Mouse (Mus musculus): Measurements from ENCODE around the gene Sh3bgrl2. TPM values are rescaled to one million over a fixed set of nuclear protein-coding genes. Genes with fewer than 3 reads are reported as not detected.

The Sh3bgrl2 gene
- polyA plus RNA-seq, 1 experiment from 2014 or later = 5.2 TPM

DNA sequence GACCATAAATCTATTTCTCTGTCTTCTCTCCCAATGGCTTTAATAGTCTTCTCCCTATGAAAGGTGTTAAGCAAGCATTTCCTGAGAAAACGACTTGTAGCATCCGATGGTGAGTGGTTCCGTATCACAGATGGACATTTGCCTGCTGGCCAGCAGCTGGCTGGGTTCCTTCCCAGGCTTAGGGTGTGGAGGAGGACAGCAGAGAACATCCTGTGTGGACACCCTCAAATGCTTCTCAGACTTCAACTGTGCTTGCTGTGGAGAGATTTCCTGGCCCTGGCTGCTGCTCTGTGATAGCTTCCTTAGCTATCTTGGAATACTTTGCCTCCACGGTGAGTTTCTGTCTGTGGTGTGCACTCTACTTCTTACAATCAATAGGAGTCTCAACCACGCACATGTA is 76.1 kb downstream of the Sh3bgrl2 start:
- DNase-seq (ENCODE audit: low spot score) = no peak

DNA sequence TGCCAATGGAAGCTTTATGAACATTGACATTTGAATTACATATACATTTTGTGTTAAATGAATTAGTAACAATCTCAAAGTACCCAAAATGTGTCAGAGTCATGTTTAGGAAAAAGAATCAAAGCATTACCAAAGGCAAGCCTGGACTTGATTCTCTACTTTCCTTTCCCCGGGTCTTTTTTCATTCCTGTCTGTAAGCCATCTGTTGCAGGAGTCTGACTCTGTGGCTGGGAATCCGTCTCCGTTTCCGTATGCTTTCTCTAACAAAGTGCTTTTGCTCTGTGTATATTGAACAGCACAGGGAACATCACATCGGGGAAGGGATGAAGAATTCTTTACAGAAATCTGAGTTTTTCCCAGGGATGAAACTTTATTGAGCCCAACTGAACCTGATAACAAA is 77.0 kb downstream of the Sh3bgrl2 start:
- no peak for DNase-seq (ENCODE audit: low spot score)

GRCm38 (mm10) chr9:83628669-83629612 is 80.8 kb downstream of the Sh3bgrl2 start:
- no peak for DNase-seq (ENCODE audit: low spot score)

DNA sequence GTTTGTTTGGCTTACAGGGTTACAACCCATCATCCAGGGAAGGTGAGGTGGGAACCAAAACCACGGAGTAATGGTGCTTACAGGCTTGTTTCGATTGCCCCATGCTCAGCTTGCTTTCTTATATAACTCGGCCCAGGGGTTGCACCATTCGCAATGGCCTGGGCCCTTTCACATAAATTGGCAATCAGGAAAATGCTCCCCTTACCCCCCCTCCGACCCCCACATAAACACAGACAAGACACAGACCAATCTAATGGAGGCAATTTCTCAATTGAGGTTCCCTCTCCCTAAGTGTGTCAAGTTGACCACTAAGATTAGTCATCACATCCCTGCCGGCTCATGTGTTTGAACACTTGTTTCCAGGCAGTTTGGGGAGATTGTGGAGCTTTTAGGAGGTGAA is 82.2 kb downstream of the Sh3bgrl2 start:
- no peak for DNase-seq (ENCODE audit: low spot score)

- no peak for DNase-seq (ENCODE audit: low spot score)
These were observed 83.8 kb downstream of the Sh3bgrl2 start for GRCm38 (mm10) chr9:83631920-83632319.

- DNase-seq (ENCODE audit: low spot score) = no peak
These were observed 86.6 kb downstream of the Sh3bgrl2 start for GRCm38 (mm10) chr9:83634703-83635102.

- DNase-seq (ENCODE audit: low spot score) = no peak
These were observed 87.9 kb downstream of the Sh3bgrl2 start for GRCm38 (mm10) chr9:83635997-83636396.

GRCm38 (mm10) chr9:83643139-83643538 is 95.0 kb downstream of the Sh3bgrl2 start:
- no peak for DNase-seq (ENCODE audit: low spot score)

GRCm38 (mm10) chr9:83643833-83644232 is 95.7 kb downstream of the Sh3bgrl2 start:
- DNase-seq (ENCODE audit: low spot score) = no peak

GRCm38 (mm10) chr9:83646215-83646614 is 98.1 kb downstream of the Sh3bgrl2 start:
- no peak for DNase-seq (ENCODE audit: low spot score)

DNA sequence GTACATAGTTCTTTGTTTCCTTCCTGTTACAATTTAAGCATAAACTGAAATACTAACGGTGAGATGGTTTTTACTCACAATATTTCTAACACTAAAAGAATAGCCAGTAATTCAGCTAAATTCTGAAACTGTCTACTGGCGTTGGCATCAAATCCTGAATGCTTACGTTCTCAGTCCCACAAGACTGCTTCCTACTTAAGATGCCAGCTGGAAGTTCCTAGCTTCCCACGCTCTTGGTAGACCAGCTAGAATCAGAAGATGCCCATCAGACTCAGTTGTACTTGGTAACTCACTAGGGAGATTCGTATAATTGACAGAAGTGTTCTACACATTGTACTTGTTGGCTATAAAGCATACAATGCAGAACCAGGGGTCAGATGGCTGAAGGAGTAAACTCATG is 98.6 kb downstream of the Sh3bgrl2 start:
- no peak for DNase-seq (ENCODE audit: low spot score)

DNA sequence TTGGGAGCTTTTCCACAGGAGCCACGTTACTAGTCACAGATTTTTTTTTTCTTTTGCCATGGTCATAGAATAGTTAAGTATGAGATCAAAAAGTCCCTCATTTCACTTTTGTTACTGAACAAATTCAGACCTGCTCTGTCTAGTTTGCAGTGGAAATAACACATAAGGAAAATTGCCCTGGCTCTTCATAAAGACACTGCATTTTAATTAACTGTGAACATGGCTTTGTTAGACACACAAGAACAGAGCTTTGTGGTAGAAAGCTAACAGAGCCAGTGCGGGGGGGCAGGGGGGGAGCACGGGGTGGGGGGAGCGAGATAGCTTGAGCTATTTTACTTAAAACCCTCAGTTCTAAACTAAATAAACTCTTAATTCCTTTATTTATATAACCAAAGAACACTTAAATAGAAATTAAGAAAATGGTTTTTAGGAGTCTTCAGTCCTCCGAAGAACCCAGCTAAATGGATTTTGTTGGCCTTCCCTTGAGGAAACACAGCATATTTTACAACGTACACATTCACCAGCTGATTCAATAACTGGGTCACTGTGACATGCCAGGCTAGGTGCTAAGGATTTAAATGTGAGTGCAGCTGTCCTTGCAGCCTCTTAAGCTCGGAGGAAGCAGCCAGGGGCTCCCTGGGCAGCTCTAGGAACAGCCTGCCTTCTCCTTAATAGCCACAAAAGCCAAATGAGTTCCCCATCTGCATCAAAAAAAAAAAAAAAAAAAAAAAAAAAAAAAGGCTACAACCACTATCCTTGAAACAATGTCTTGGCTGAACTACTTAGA is 100.0 kb downstream of the Sh3bgrl2 start:
- DNase-seq (ENCODE audit: low spot score) = no peak

DNA sequence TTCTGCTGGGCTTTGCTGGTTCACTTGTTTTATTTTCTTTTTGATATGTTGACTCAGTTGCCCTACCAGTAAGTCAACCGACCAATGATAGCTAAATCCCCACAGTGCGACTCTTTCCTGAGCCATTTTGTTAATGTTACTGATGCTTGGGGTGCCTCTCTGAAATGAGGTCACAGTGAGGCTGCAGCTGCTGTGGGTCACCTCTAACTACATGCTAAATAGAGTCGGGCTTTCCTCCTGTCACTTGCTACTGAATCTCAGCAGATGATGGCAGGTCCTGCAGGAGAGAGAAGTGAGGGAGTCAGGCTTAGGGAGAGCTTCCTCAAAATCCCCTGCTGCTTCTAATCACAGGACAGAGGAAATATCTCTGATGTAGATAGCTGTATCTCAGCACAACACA is 100.6 kb downstream of the Sh3bgrl2 start:
- no peak for DNase-seq (ENCODE audit: low spot score)

DNA sequence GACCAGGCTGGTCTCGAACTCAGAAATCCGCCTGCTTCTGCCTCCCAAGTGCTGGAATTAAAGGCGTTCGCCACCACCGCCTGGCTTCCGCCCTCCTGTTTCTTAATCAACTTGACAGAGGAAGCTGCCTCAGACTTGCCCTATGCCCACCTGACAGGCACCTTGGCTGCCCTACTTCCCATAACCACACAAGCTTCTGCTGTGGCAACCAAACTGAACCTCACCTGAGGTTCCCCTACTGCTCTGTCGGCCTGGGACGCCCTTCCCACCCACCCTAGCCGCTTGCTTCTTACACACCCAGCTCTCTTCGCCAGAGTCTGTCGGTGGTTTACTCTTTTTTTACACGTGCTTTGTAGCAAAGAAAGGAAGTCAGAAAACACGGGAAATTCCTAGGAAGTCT is 103.9 kb downstream of the Sh3bgrl2 start:
- no peak for DNase-seq (ENCODE audit: low spot score)

DNA sequence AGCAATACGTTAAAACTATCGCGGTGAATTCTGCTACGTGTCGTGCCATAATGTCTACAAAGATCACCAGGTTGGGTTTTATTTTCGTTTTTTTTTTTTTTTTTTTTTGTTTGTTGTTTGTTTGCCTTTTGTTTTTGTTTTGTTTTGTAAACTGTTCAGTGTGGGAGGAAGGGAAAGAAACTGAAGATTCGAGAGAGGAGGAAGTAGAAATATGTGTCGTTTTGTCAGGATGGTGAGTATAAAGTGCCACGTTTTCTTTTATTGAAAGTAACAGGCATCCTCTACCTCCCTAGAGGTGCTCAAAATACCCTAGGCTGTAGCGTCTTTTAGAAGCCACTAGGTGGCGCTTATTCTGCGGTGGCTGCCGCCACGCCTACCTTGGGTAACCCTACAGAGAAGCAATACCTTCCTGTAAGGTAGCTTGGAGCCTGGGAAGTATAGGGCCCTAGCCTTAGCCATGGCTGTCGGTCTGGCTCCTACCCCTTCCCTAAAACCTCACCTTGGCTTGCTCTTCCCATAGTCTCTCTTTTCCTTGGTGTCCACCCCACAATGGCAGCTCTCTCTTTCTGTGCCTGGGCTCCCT is 104.6 kb downstream of the Sh3bgrl2 start:
- peak; percentile 46 for DNase-seq (ENCODE audit: low spot score)

DNA sequence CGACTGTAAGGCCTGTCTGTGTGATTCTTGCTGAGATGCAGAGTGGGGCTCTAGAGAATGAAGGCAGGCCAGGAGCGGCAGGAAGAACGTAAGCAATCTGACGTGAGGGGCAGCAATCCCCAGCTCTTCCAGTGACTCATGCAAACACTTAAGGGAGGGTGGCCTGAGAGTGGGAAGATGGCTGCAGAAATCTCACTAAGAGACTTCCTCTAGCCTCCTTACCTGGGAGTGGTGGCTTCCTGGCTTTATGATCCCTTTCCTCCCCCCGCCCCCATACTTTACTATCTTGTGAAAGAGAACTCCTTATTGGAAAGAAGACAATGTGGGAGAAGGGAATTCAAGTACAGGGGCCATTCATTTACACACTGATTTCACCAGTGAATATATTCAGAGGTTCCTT is 106.5 kb downstream of the Sh3bgrl2 start:
- no peak for DNase-seq (ENCODE audit: low spot score)

GRCm38 (mm10) chr9:83656960-83657651 is 109.0 kb downstream of the Sh3bgrl2 start:
- no peak for DNase-seq (ENCODE audit: low spot score)

GRCm38 (mm10) chr9:83657652-83658002 is 109.5 kb downstream of the Sh3bgrl2 start:
- no peak for DNase-seq (ENCODE audit: low spot score)

DNA sequence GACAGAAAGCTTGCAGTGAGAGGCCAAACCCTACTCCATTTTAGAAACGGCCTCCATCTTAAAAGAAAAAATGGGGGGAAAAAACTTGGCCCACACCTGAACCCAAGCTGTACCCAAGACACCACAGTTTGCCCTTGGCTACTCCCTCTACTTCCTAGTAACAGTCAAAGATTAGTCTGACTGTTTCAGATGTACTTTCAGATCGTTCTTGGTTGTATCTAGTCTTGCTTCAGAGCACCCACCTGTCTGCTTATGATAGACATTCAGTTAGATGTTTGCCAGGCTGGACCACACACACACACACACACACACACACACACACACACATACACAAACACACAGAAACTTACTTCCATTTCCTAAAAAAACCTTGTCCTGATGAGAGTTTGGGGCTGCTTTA is 111.0 kb downstream of the Sh3bgrl2 start:
- DNase-seq (ENCODE audit: low spot score) = no peak

DNA sequence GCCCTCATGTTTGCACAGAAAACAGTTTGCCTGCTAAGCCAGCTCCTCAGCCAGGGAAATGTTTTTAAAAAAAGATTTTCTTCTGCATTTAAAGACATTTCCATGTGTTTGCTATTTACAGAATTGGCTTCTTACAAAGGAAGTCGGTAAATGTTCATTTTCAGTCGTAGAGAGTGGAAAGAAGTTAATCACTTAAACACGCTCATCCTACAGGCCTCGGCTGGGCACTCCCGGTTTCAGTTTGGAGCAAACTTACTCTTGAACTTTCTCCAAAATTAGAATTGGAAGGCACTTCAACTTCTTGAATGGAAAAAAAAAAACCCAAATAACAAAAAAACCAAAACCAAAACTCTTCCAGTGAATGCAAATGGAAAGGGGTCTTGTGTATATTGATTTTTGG is 113.7 kb downstream of the Sh3bgrl2 start:
- no peak for DNase-seq (ENCODE audit: low spot score)

Data from thymus, postnatal 0 days (tissue).